Mouse (Mus musculus) urinary bladder, postnatal 14 days (tissue): ENCODE measurements around the gene Mmel1.
A peak's percentile ranks its signal among the peaks of the same experiment; 100 is the strongest.

Experiments
- DNase-seq: peaks from one replicate; pipeline ENCODE4 v3.0.0; 2021; ENCODE audit warnings: low spot score

Gene Mmel1

GRCm38 (mm10) chr4:154864271-154864771 lies 5.1 kb upstream of the Mmel1 start:
- DNase-seq = peak; percentile 92

DNA sequence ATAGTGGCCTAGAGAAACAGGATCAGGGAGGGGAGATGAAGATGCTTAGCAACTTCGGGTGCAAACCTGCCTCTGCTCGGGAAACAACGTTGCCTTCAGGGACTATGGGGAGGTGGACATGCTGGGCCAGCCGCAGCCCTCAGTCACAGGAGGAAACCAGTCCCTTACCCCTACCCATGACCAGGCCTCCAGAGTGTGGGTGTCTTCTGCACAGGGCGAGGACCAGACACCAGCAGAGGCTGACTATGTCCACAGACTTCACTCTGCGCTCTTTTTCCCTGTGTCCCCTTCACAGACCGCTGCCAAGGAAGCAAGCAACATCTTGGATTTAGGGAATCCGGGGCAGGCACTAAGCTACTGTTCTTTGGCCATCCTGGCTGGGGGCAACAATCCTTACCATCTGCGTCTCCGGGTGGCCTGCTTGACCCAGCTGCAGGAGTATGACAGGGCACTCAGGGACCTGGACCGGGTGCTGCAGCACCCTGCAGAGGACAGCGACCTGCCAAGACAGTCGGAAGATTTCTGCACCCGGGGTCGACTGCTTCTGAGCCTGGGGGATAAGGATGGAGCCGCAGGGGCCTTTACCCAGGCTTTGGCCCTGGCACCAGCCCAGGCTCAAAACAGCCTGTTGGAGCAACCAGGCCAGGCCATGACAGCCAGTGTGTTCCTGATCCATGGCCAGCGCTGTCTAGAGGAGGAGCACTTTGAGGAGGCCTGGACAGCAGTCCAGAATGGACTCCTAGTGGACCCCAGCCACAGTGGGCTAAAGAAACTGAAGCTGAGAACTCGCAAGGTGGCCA lies 4.2 kb upstream of the Mmel1 start:
- DNase-seq = no peak

DNA sequence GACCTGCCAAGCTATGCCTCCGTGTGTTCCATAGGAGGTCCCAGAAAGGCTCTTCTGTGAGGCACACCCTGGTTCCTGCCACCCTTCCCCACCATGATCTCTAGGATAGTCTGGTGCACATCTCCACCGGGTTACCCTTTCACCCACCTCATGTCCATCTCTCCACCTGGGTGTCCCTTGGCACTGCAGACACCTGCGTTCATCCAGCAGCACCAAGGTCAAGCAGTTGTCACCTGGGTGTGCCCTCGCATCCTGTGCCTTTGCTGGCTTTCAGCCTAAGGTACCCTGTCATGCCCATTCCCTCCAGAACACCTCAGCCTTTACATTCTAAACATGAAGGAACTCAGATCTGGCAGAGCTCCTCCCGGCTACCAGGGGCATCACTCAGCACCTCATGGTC lies 3.0 kb upstream of the Mmel1 start:
- no peak for DNase-seq

GRCm38 (mm10) chr4:154867257-154867656 lies 2.1 kb upstream of the Mmel1 start:
- no peak for DNase-seq

DNA sequence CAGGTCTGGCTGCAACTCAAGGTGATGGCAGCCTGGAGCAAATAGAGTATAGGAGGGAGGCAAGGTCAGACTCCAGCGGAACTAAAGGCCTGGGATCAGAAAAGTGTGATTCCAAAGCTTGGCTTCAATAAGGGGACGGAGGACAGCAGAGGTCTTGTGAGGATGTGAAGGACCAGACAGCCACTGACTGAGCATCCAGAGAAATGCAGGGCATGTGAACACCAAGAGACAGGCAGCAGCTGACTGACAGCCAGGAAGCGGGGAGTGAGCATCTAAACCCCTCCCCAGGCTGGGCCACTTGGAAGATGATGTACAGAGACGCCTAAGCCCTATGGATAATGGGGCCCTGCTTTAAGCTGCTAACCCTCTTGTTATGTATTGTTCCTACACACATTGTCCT lies 1.3 kb downstream of the Mmel1 start:
- DNase-seq = no peak

DNA sequence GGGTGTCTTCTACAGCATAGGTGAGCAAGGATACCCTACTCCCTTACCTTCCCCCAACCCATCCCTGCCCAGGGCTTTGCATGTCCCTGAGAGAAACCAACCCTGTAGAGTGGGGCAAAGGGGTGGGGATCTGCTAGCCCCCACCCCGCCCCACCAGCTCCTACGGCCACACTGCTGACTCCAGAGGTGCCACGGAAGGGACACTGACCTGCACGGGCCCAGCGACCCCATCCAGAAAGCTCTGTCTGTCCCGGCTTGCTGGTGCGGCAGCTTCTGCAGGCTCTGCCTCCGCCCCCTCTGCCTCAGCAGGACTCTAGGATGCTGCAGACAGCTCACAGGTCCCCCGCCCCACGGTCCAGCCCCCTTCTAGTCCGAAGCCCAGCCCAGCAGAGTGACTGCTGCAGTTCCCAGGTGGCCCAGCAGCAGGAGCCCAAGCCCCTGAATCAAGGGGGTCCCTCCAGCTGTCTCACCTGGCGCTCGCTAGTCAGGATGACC lies 2.4 kb downstream of the Mmel1 start:
- DNase-seq = no peak

- DNase-seq = no peak
Measured at GRCm38 (mm10) chr4:154873186-154873585, 3.8 kb downstream of the Mmel1 start.

- peak; percentile 96 for DNase-seq
Measured at GRCm38 (mm10) chr4:154877864-154878548, 8.6 kb downstream of the Mmel1 start.

DNA sequence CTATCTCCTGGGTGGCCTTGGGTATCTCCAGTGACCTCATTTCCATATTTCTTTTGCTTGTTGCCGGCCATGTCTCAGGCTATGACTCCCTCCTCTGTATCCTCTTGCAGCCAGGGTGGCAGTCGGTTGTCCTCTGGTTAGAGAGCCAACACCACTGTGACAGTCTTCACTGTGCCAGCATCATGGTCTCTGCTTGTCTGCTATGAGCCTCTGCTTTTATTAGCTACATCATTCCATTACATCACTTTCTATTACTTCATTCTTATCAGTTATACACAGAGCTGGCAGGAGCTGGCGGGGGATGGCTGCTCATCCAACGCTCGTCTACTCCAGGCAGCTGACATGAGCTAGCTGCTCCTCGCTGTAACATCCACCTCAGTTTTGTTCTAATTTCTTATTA lies 11.3 kb downstream of the Mmel1 start:
- no peak for DNase-seq

- DNase-seq = no peak
Measured at GRCm38 (mm10) chr4:154882014-154882659, 12.8 kb downstream of the Mmel1 start.

DNA sequence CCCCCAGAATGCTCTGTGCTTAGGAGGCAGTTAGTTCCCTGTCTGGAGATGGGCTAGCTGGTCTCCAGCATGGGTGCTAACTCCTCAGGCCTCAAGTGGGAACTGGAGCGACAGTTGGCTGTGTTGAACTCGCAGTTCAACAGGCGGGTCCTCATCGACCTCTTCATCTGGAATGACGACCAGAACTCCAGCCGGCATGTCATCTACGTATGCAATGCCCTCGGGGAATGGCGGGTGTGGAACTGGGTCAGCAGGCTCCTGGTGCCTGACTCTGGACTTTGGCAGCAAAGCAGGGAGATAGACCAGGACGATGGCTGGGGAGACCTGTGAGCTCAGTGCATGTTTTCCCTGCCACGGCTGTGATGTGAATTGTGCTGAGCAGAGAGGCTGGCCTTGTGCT lies 16.0 kb downstream of the Mmel1 start:
- no peak for DNase-seq

- no peak for DNase-seq
Measured at GRCm38 (mm10) chr4:154886876-154887592, 17.6 kb downstream of the Mmel1 start.

DNA sequence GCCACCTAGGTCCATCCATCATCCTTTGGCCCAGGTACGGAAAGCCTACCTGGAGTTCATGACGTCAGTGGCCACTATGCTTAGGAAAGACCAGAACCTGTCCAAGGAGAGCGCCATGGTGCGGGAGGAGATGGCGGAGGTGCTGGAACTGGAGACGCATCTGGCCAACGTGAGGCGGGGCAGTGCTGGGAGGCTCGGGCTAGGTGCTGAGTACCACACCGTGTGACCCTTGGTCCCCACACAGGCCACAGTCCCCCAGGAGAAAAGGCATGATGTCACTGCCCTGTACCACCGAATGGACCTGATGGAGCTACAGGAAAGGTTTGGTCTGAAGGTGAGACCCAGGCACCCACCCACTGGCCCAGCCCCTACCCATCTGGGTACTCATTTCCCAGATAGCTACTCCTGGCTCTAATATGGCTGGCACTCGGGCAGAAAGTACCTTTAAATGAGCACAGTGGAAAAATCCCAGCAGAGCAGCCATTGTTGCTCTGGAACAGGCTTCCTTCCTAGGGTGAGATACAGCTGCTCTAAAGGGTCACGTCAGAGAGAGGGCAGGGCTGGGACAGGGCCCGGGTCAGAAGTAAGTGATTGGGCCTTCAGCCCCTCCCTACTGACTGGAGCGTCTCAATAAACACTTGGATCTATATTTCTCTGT lies 18.3 kb downstream of the Mmel1 start:
- DNase-seq = no peak

DNA sequence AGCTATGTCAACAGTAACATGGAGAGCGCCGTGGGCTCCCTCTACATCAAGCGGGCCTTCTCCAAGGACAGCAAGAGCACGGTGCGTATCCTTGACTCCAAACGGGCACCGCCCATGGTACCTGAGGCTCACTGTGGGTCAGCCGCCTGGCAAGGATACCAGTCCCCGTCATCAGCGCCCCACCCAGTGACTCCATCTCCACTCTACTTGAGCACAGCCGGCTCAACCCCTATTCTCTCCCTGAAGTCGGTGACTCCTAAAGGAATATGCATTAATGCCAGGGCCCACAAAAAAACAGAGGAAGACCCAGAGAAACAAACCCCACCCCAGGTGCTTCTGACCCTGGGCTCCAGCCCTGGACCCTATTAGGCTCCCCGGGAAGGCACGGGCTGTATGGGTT lies 21.5 kb downstream of the Mmel1 start:
- DNase-seq = no peak

- no peak for DNase-seq
Measured at GRCm38 (mm10) chr4:154895549-154895948, 26.2 kb downstream of the Mmel1 start.

DNA sequence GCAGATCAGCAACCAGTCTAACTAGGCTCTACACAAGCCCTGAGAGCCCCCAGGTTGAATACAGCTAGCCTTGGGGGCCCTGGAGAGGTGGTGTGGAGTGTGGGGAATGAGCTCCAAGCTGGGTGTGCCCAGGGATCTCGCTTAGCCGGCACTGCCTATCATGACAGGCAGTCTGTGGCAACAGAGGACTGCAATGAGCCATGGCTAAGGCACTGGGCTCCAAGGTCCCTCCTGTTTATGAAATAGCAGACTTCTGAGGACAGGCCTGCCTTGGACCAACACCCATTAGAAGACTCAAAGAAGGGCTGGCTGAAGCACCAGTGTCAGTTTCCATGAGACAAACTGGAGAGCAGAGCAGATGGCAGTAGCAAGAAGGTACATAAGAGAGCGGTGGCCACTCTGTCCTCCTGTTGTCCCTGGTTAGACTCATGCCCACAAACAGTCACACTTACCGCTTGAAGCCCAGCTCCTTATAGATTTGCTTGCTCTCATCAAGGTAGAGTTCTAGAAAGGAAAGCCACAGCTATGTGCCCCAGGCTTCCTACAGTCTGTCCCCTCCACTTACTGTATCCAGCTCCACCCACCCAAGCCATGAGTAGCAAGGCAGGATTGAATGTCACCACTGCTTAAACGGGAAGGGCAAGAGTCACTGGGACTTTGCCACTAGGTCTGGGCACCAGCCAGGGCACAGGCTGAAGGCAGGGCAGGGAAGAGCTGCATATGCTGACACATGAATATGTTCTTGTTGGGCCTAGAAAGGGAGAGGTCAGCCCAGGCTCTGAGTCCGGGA lies 28.5 kb downstream of the Mmel1 start:
- DNase-seq = no peak

DNA sequence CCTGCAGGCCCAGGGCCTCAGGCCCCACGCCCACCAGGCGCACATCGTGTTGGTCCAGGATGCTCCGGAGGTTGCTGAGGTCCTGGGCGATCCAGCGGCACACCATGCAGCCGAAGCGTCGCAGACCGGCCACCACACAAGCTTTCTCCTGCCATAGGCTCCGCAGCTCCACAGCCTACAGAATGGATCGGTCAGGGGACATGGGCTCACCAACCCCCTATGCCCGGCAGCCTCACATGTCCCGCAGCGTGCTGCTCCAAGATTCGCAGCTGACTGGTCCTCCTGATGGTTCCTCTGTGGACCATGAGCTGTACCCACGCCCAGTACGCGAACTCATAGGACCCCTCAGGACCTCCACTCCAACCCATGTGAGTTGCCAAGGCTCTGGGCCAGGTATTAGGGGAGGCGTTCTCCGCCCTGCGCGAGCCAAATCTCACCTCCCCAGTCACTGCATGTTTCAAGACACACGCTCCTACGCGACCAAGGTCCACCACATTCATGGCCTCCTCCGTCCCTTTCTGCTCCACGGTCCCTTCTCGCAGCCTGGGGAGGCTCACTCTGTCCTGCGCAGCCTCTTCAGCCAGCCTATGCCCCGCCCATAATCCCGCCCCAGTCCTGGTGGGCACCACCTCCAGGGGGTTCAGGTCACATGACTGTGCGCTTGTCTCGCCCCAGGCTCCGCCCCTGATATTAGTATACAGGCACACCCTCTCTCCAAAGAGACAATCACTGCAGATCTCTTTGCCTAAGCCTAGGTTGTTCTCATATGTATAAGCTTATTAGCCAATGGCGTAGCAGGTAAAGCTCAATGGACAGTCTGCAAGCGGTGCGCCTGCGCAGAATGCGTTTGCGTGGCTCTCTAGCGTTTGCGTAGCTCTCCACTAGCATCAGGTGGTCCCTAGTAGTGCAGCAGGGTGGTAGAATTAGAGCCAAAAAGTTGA lies 29.4 kb downstream of the Mmel1 start, which contains the start of gene Fam213b:
TSS of gene Fam213b (minus strand) at position 630 of the 941 bp plus-strand sequence.
- peak; percentile 84 for DNase-seq

GRCm38 (mm10) chr4:154902371-154902770 lies 33.0 kb downstream of the Mmel1 start:
- DNase-seq = no peak
